Mouse (Mus musculus) small intestine, adult 2 months (tissue): ENCODE results near the gene Mycbp.

Experiments used
- CTCF ChIP-seq: fragments of 200-500 bp; IDR thresholded peaks from 2 replicates; pipeline ENCODE4 v1.5.1; 2012; ENCODE audit warnings: low read depth, mild to moderate bottlenecking, control low read depth, inconsistent platforms, low read length, moderate library complexity, mixed read lengths; ENCODE audit not compliant: insufficient replicate concordance, insufficient read length; ENCODE audit errors: extremely low read depth
- POLR2A ChIP-seq: fragments of 200-500 bp; IDR thresholded peaks from 2 replicates; pipeline ENCODE4 v1.6.1; 2012; ENCODE audit warnings: low read depth, mild to moderate bottlenecking, control low read depth, inconsistent platforms, low read length, moderate library complexity

- TF ChIP-seq CTCF (no peak), POLR2A (no peak)
Measured at GRCm38 (mm10) chr4:123957891-123958290, 53.3 kb downstream of the Mycbp start.
